Mouse (Mus musculus): ENCODE results near the gene Eef1g. TPM values are rescaled to one million over a fixed set of nuclear protein-coding genes. Genes with fewer than 3 reads are reported as not detected.

Gene Eef1g
- polyA plus RNA-seq, 1 experiment: 251 TPM

GRCm38 (mm10) chr19:8953135-8954039 is 13.5 kb upstream of the Eef1g start, which contains the start of gene Tut1:
Gene Tut1 (plus strand): TSS chr19:8953847.
- DNase-seq: peak; percentile 88
- Histone ChIP-seq H3K4me1 (replicated peaks; ENCODE audit: control insufficient read depth, insufficient read depth, low read length) (peaks cover 10% of the 10 kb centered on the region), H3K27ac (ENCODE audit: control insufficient read depth, insufficient read depth, low read length) (peak within 1 kb of the TSS; percentile 75), H3K36me3 (ENCODE audit: control insufficient read depth, insufficient read depth, low read length) (peaks cover 40% of the 10 kb centered on the region), H3K4me3 (ENCODE audit: control insufficient read depth, insufficient read depth, low read length) (peak within 1 kb of the TSS; percentile 83), H3K27me3 (ENCODE audit: control insufficient read depth, insufficient read depth, low read length) (no peaks in the 10 kb centered on the region)
- TF ChIP-seq POLR2A (IDR thresholded peaks at IDR 0.05; ENCODE audit: control insufficient read depth, extremely low read depth, insufficient read depth, low read length, poor library complexity): peak; percentile 43; the same call in 1 of the 2 replicates
- TF ChIP-seq CTCF (IDR thresholded peaks at IDR 0.05; ENCODE audit: borderline replicate concordance, control insufficient read depth, extremely low read depth, insufficient read depth, low read length, poor library complexity): no peak
- 1% methylated on average over 46 of the region's 46 CpGs for WGBS

DNA sequence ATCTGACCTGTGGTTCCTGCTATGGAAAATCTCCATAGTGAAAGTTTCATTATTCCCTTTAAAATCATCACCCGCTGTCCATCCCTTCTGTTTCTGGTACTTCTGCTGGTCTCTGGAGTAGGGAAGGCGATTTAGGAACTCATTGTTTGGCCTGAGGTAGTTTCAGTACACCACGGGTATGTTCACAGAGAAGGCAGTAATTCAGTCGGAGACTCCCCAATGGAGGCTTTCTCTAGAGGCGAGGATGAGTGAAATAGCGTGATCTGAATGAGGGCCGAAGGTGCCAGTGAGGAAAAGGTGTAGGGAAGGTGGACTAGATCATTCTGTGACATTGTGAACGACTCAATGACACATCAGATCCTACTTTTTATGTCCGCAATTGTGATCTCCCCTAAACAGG is 12.7 kb upstream of the Eef1g start:
- Histone ChIP-seq H3K4me3 (ENCODE audit: control insufficient read depth, insufficient read depth, low read length) (peak overlapping the region; percentile 83; the same call in 1 of the 2 replicates), H3K27me3 (ENCODE audit: control insufficient read depth, insufficient read depth, low read length) (no peaks in the 10 kb centered on the region), H3K27ac (ENCODE audit: control insufficient read depth, insufficient read depth, low read length) (peak overlapping the region; percentile 75), H3K36me3 (ENCODE audit: control insufficient read depth, insufficient read depth, low read length) (peaks cover 35% of the 10 kb centered on the region), H3K4me1 (replicated peaks; ENCODE audit: control insufficient read depth, insufficient read depth, low read length) (peaks cover 10% of the 10 kb centered on the region)
- no peak for DNase-seq
- TF ChIP-seq CTCF (IDR thresholded peaks at IDR 0.05; ENCODE audit: borderline replicate concordance, control insufficient read depth, extremely low read depth, insufficient read depth, low read length, poor library complexity) (no peak), POLR2A (IDR thresholded peaks at IDR 0.05; ENCODE audit: control insufficient read depth, extremely low read depth, insufficient read depth, low read length, poor library complexity) (no peak)
- 2% methylated on average over 9 of the region's 9 CpGs for WGBS

DNA sequence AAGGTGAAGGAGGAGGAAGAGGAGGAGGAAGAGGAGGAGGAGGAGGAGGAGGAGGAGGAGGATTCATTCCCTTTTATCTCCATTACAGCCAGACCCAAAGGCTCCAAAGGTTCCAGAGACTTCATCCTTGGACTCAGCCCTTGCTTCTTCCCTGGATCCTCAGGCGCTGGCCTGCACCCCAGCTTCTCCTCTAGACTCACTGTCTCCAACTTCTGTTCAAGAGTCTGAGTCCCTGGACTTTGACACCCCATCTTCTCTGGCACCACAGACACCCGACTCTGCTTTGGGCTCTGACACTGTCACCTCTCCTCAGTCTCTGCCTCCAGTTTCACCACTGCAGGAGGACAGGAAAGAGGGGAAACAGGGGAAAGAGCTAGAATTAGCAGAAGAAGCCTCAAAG is 4.6 kb upstream of the Eef1g start:
- Histone ChIP-seq H3K27me3 (ENCODE audit: control insufficient read depth, insufficient read depth, low read length) (no peaks in the 10 kb centered on the region), H3K4me1 (replicated peaks; ENCODE audit: control insufficient read depth, insufficient read depth, low read length) (peaks cover 6% of the 10 kb centered on the region), H3K27ac (ENCODE audit: control insufficient read depth, insufficient read depth, low read length) (no peak overlapping the region), H3K36me3 (ENCODE audit: control insufficient read depth, insufficient read depth, low read length) (peaks cover 42% of the 10 kb centered on the region), H3K4me3 (ENCODE audit: control insufficient read depth, insufficient read depth, low read length) (no peak overlapping the region)
- 95% methylated on average over 2 of the region's 2 CpGs for WGBS
- TF ChIP-seq POLR2A (IDR thresholded peaks at IDR 0.05; ENCODE audit: control insufficient read depth, extremely low read depth, insufficient read depth, low read length, poor library complexity): no peak
- TF ChIP-seq CTCF (IDR thresholded peaks at IDR 0.05; ENCODE audit: borderline replicate concordance, control insufficient read depth, extremely low read depth, insufficient read depth, low read length, poor library complexity): no peak
- DNase-seq: no peak

DNA sequence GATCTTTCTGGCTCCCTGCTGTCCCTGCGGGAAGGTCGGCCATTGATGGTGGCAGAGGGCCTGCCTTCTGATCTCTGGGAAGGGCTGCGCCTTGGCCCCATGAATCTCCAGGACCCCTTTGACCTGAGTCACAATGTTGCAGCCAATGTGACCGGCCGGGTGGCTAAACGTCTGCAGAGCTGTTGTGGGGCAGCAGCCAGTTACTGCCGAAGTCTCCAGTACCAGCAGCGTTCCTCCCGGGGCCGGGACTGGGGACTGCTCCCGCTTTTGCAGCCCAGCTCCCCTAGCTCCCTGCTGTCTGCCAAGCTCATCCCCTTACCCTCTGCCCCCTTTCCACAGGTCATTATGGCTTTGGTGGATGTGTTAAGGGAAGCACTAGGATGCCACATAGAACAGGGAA is 1.8 kb upstream of the Eef1g start:
- H3K36me3 ChIP-seq (ENCODE audit: control insufficient read depth, insufficient read depth, low read length): peaks cover 39% of the 10 kb centered on the region

DNA sequence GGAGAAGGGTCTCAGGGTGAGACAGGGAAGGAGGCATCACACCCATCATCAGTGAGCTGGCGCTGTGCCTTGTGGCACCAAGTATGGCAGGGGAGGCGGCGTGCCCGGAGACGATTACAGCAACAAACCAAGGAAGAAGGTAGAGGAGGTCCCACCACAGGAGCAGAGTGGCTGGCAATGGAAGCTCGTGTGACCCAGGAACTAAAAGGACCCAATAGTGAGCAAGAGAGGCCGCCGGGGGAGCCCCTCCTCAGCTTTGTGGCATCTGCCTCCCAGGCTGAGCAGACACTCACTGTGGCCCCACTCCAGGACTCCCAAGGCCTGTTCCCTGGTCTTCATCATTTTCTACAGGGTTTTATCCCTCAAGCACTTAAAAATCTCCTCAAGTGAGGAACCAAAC is 1.1 kb upstream of the Eef1g start:
- Histone ChIP-seq H3K27ac (ENCODE audit: control insufficient read depth, insufficient read depth, low read length) (no peak overlapping the region), H3K36me3 (ENCODE audit: control insufficient read depth, insufficient read depth, low read length) (peaks cover 41% of the 10 kb centered on the region), H3K4me3 (ENCODE audit: control insufficient read depth, insufficient read depth, low read length) (no peak overlapping the region), H3K4me1 (replicated peaks; ENCODE audit: control insufficient read depth, insufficient read depth, low read length) (peaks cover 13% of the 10 kb centered on the region), H3K27me3 (ENCODE audit: control insufficient read depth, insufficient read depth, low read length) (no peaks in the 10 kb centered on the region)
- no peak for DNase-seq
- 86% methylated on average over 8 of the region's 8 CpGs for WGBS
- TF ChIP-seq CTCF (IDR thresholded peaks at IDR 0.05; ENCODE audit: borderline replicate concordance, control insufficient read depth, extremely low read depth, insufficient read depth, low read length, poor library complexity): no peak
- TF ChIP-seq POLR2A (IDR thresholded peaks at IDR 0.05; ENCODE audit: control insufficient read depth, extremely low read depth, insufficient read depth, low read length, poor library complexity): no peak

More for the DNA sequence above, 1.8 kb upstream of the Eef1g start:
- 97% methylated on average over 11 of the region's 11 CpGs for WGBS
- Histone ChIP-seq H3K27me3 (ENCODE audit: control insufficient read depth, insufficient read depth, low read length) (no peaks in the 10 kb centered on the region), H3K4me3 (ENCODE audit: control insufficient read depth, insufficient read depth, low read length) (no peak overlapping the region), H3K4me1 (replicated peaks; ENCODE audit: control insufficient read depth, insufficient read depth, low read length) (peaks cover 13% of the 10 kb centered on the region), H3K27ac (ENCODE audit: control insufficient read depth, insufficient read depth, low read length) (no peak overlapping the region)
- TF ChIP-seq POLR2A (IDR thresholded peaks at IDR 0.05; ENCODE audit: control insufficient read depth, extremely low read depth, insufficient read depth, low read length, poor library complexity): no peak
- TF ChIP-seq CTCF (IDR thresholded peaks at IDR 0.05; ENCODE audit: borderline replicate concordance, control insufficient read depth, extremely low read depth, insufficient read depth, low read length, poor library complexity): no peak
- DNase-seq: no peak

- Histone ChIP-seq H3K4me1 (replicated peaks; ENCODE audit: control insufficient read depth, insufficient read depth, low read length) (peaks cover 13% of the 10 kb centered on the region), H3K27ac (ENCODE audit: control insufficient read depth, insufficient read depth, low read length) (peak overlapping the region; percentile 75; the same call in 1 of the 2 replicates), H3K4me3 (ENCODE audit: control insufficient read depth, insufficient read depth, low read length) (peak overlapping the region; percentile 58), H3K27me3 (ENCODE audit: control insufficient read depth, insufficient read depth, low read length) (no peaks in the 10 kb centered on the region), H3K36me3 (ENCODE audit: control insufficient read depth, insufficient read depth, low read length) (peaks cover 45% of the 10 kb centered on the region)
- no peak for TF ChIP-seq POLR2A (IDR thresholded peaks at IDR 0.05; ENCODE audit: control insufficient read depth, extremely low read depth, insufficient read depth, low read length, poor library complexity)
- TF ChIP-seq CTCF (IDR thresholded peaks at IDR 0.05; ENCODE audit: borderline replicate concordance, control insufficient read depth, extremely low read depth, insufficient read depth, low read length, poor library complexity): no peak
- DNase-seq: no peak
- WGBS: 43% methylated on average over 5 of the region's 5 CpGs
These were observed 647 bp upstream of the Eef1g start for GRCm38 (mm10) chr19:8966198-8966589.
